Mouse (Mus musculus) liver, embryonic 12.5 days (tissue): ENCODE results near the gene Hamp. TPM values are rescaled to one million over a fixed set of nuclear protein-coding genes. Genes with fewer than 3 reads are reported as not detected.
"Not testable (repeated sequence)": the region's sequence is repeated elsewhere in the genome, so short reads cannot be mapped to it uniquely, and the experiment has no call there.

Experiments used
- ATAC-seq: fragments of 200-750 bp; cut with Nextera tagmentation; 2 replicates; pipeline ENCODE4 v1.8.0; 2017; ENCODE audit warnings: moderate number of reproducible peaks, mild to moderate bottlenecking, moderate library complexity
- H3K27ac ChIP-seq: fragments of 300-500 bp; sonication (generic); 2 replicates; pipeline ENCODE4 v1.5.1; 2016; ENCODE audit warnings: mild to moderate bottlenecking
- H3K27me3 ChIP-seq: fragments of 300-500 bp; sonication (generic); replicated peaks from 2 replicates; pipeline ENCODE4 v1.6.1; 2016; ENCODE audit warnings: mild to moderate bottlenecking, moderate library complexity
- H3K36me3 ChIP-seq: fragments of 300-500 bp; sonication (generic); 2 replicates; pipeline ENCODE4 v1.6.1; 2016; ENCODE audit warnings: mild to moderate bottlenecking, moderate library complexity
- H3K4me1 ChIP-seq: fragments of 300-500 bp; sonication (generic); 2 replicates; pipeline ENCODE4 v1.6.1; 2016
- H3K4me2 ChIP-seq: fragments of 300-500 bp; sonication (generic); 2 replicates; pipeline ENCODE4 v1.6.1; 2016; ENCODE audit warnings: mild to moderate bottlenecking, moderate library complexity
- H3K4me3 ChIP-seq: fragments of 300-500 bp; sonication (generic); 2 replicates; pipeline ENCODE4 v1.5.1; 2016; ENCODE audit warnings: mild to moderate bottlenecking, moderate library complexity
- H3K9ac ChIP-seq: fragments of 300-500 bp; sonication (generic); 2 replicates; pipeline ENCODE4 v1.6.1; 2016; ENCODE audit warnings: mild to moderate bottlenecking, moderate library complexity
- H3K9me3 ChIP-seq: fragments of 300-500 bp; sonication (generic); replicated peaks from 2 replicates; pipeline ENCODE4 v1.6.1; 2016; ENCODE audit warnings: mild to moderate bottlenecking, moderate library complexity
- whole genome bisulfite sequencing: fragments of 180-500 bp; shearing (Covaris S2); methylation state at CpG from one replicate; pipeline ENCODE4 v1.1.7; 2016; ENCODE audit not compliant: insufficient replicate concordance; 5-methylcytosine and 5-hydroxymethylcytosine counted together
- polyA plus RNA-seq: library from polyadenylated mRNA; unstranded; fragments of >200 nt; fragmentation: Nextera tagmentation; extraction: Ambion mirVana; gene quantifications from 2 replicates; pipeline ENCODE4 v1.2.1, GENCODE M21; 2016

Gene Hamp
- polyA plus RNA-seq, 1 experiment from 2014 or later, result not detected

DNA sequence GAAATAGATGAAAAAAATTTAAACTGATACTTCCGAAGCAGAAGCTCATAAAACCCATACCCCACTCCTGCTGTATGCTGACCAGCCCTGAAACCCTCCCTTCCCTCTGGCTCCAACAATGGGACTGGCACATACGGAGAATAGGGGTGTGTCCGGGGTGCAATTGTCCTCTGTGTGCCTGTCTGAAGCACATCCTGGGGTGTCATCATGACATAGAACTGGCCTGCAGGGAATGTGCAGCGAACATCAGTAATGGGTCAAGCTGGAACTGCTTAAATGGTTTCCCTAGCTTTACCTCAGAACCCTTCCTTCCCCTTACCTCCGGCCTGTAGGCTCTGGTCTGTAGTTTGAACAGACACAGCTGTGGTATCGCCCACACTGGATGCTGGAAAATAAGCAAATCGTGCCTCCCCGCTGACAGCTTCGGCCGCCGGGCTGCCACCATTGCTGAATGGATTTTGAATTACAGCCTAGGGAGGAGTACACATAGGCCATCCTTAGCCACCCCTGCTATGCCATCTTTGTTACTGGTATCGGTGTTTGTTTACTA is 11.2 kb upstream of the Hamp start:
- no peak for ATAC-seq
- peak overlapping the region; percentile 99 for H3K4me3 ChIP-seq
- H3K9ac ChIP-seq, result peak overlapping the region; percentile 100; the same call in 1 of the 2 replicates
- no peaks in the 10 kb centered on the region for H3K9me3 ChIP-seq
- WGBS, result 86% methylated on average over 12 of the region's 12 CpGs
- H3K27me3 ChIP-seq, result no peaks in the 10 kb centered on the region
- H3K27ac ChIP-seq, result no peak overlapping the region
- H3K4me2 ChIP-seq, result peak overlapping the region; percentile 96
- H3K4me1 ChIP-seq, result peaks cover 38% of the 10 kb centered on the region
- H3K36me3 ChIP-seq, result peaks cover 73% of the 10 kb centered on the region

GRCm38 (mm10) chr7:30954036-30954435 is 10.2 kb upstream of the Hamp start:
- H3K27me3 ChIP-seq, result no peaks in the 10 kb centered on the region
- H3K27ac ChIP-seq, result no peak overlapping the region
- H3K4me2 ChIP-seq, result no peak overlapping the region
- no peak overlapping the region for H3K4me3 ChIP-seq
- H3K36me3 ChIP-seq, result peaks cover 75% of the 10 kb centered on the region
- H3K9me3 ChIP-seq, result no peaks in the 10 kb centered on the region
- no peak overlapping the region for H3K9ac ChIP-seq
- 69% methylated on average over 3 of the region's 3 CpGs for WGBS
- ATAC-seq, result no peak; the same call in 1 of the 2 replicates
- H3K4me1 ChIP-seq, result peaks cover 38% of the 10 kb centered on the region

GRCm38 (mm10) chr7:30953459-30953858 is 9.6 kb upstream of the Hamp start:
- H3K9ac ChIP-seq, result no peak overlapping the region
- H3K4me1 ChIP-seq, result peaks cover 36% of the 10 kb centered on the region
- H3K4me2 ChIP-seq, result no peak overlapping the region
- H3K4me3 ChIP-seq, result no peak overlapping the region
- ATAC-seq, result no peak
- H3K27me3 ChIP-seq, result no peaks in the 10 kb centered on the region
- no peaks in the 10 kb centered on the region for H3K9me3 ChIP-seq
- 57% methylated on average over 6 of the region's 6 CpGs for WGBS
- no peak overlapping the region for H3K27ac ChIP-seq
- H3K36me3 ChIP-seq, result peaks cover 74% of the 10 kb centered on the region

- peaks cover 28% of the 10 kb centered on the region for H3K4me1 ChIP-seq
- no peaks in the 10 kb centered on the region for H3K27me3 ChIP-seq
- H3K27ac ChIP-seq, result no peak overlapping the region
- 82% methylated on average over 16 of the region's 16 CpGs for WGBS
- no peak overlapping the region for H3K9ac ChIP-seq
- H3K9me3 ChIP-seq, result no peaks in the 10 kb centered on the region
- no peak overlapping the region for H3K4me2 ChIP-seq
- ATAC-seq, result no peak
- H3K36me3 ChIP-seq, result peaks cover 71% of the 10 kb centered on the region
- no peak overlapping the region for H3K4me3 ChIP-seq
Observed at GRCm38 (mm10) chr7:30952441-30953265, 8.8 kb upstream of the Hamp start.

- H3K27me3 ChIP-seq, H3K27ac ChIP-seq, H3K9me3 ChIP-seq, H3K9ac ChIP-seq, H3K4me3 ChIP-seq, ATAC-seq, H3K4me2 ChIP-seq: not testable (repeated sequence)
- WGBS, result 79% methylated on average over 3 of the region's 3 CpGs
- peaks cover 81% of the 10 kb centered on the region for H3K36me3 ChIP-seq
- peaks cover 18% of the 10 kb centered on the region for H3K4me1 ChIP-seq
Observed at GRCm38 (mm10) chr7:30949902-30950301, 6.1 kb upstream of the Hamp start.

DNA sequence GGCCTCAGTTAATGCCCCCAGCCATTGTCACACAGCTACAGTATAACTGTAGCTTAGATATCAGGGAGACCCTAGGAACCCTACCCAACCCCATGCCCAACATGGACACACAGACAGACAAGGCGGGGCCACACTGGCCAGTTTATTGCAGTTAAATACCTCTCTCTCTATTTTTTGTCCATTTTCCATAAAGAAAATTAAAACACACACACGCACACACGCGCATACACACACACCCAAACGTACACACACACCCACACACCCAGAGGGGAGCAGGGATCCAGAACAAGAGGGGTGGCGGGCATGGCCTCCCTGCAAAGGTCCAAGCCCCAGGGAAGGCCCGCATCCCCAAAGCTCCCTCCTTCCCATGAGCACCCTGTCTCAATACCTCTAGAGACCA is 2.0 kb upstream of the Hamp start:
- peaks cover 41% of the 10 kb centered on the region for H3K36me3 ChIP-seq
- H3K27ac ChIP-seq, result no peak overlapping the region
- H3K4me3 ChIP-seq, result no peak overlapping the region
- H3K9ac ChIP-seq, result no peak overlapping the region
- no peaks in the 10 kb centered on the region for H3K9me3 ChIP-seq
- 76% methylated on average over 7 of the region's 7 CpGs for WGBS
- no peak overlapping the region for H3K4me2 ChIP-seq
- ATAC-seq, result no peak
- H3K4me1 ChIP-seq, result no peaks in the 10 kb centered on the region
- no peaks in the 10 kb centered on the region for H3K27me3 ChIP-seq

GRCm38 (mm10) chr7:30945466-30945865 is 1.6 kb upstream of the Hamp start:
- not testable (repeated sequence) for ATAC-seq, H3K27me3 ChIP-seq

DNA sequence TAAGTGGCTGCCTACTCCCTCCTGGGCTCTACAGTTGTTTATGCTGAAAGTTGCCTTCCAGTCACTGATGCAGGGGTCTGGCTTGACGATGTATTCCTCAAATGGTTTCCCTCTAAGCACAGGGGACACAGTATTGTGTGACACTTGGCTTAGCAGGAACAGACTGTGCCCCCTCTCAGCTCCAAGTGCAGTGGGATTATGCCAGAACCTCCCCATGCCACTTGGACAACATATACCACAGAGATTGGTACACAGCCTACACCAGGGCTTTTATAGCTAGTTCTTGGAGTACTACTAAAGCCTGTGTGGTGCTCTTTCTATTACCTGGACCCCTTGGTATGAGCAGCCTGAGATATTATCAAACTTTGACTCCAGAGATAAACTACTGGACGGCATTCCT is 874 bp upstream of the Hamp start:
- 69% methylated on average over 2 of the region's 2 CpGs for WGBS
- not testable (repeated sequence) for H3K27me3 ChIP-seq, H3K27ac ChIP-seq, H3K9me3 ChIP-seq, ATAC-seq, H3K4me3 ChIP-seq, H3K4me1 ChIP-seq, H3K4me2 ChIP-seq, H3K9ac ChIP-seq
- H3K36me3 ChIP-seq, result peaks cover 29% of the 10 kb centered on the region

More at GRCm38 (mm10) chr7:30945466-30945865, 1.6 kb upstream of the Hamp start:
- not testable (repeated sequence) for H3K9me3 ChIP-seq, H3K4me3 ChIP-seq, H3K9ac ChIP-seq, H3K4me1 ChIP-seq, H3K4me2 ChIP-seq, H3K27ac ChIP-seq
- 88% methylated on average over 7 of the region's 7 CpGs for WGBS
- H3K36me3 ChIP-seq, result peaks cover 37% of the 10 kb centered on the region

DNA sequence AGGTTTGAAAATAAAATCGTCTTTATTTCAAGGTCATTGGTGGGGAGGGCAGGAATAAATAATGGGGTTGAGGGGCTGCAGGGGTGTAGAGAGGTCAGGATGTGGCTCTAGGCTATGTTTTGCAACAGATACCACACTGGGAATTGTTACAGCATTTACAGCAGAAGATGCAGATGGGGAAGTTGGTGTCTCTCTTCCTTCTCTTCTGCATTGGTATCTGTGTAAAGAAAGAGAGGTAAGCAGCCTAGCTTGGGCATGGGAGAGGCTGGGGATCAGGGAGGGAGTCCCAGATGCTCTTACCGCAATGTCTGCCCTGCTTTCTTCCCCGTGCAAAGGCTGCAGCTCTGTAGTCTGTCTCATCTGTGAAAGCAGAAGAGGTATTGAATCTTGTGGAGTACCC is 1.5 kb downstream of the Hamp start:
- H3K4me3 ChIP-seq, ATAC-seq, H3K27ac ChIP-seq, H3K9me3 ChIP-seq, H3K9ac ChIP-seq, H3K4me1 ChIP-seq, H3K4me2 ChIP-seq, H3K27me3 ChIP-seq: not testable (repeated sequence)
- peaks cover 16% of the 10 kb centered on the region for H3K36me3 ChIP-seq
- 25% methylated on average over 3 of the region's 3 CpGs for WGBS

DNA sequence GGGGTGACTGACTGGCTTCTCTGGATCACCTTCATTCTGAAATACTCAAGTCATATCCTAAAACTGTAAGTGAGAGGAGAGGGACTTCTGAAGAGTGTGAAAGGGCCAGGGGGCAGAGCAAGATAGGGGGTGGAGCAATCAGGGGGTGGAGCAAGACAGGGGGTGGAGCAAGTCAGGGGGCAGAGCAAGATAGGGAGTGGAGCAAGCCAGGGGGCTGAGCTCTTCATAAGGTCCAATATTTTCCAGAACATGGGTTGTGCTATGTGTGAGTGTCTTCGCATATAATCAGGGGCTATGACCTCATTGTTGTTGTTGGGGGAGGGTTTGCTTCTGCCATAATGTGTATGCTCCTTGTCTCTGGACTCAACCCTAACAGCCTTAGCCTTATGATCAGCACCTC is 3.8 kb downstream of the Hamp start:
- H3K4me3 ChIP-seq, H3K4me2 ChIP-seq, H3K9ac ChIP-seq, H3K27ac ChIP-seq, H3K9me3 ChIP-seq, H3K36me3 ChIP-seq, ATAC-seq, H3K4me1 ChIP-seq, H3K27me3 ChIP-seq: not testable (repeated sequence)
- 73% methylated on average over 1 of the region's 1 CpGs for whole genome bisulfite sequencing

GRCm38 (mm10) chr7:30935422-30936099 is 8.3 kb downstream of the Hamp start:
- WGBS, result 51% methylated on average over 6 of the region's 6 CpGs
- not testable (repeated sequence) for H3K4me3 ChIP-seq, H3K9me3 ChIP-seq, H3K4me1 ChIP-seq, H3K36me3 ChIP-seq, ATAC-seq, H3K27me3 ChIP-seq, H3K27ac ChIP-seq, H3K4me2 ChIP-seq, H3K9ac ChIP-seq

- ATAC-seq, H3K9me3 ChIP-seq, H3K4me1 ChIP-seq, H3K9ac ChIP-seq, H3K36me3 ChIP-seq, H3K4me3 ChIP-seq, H3K27me3 ChIP-seq, H3K27ac ChIP-seq, H3K4me2 ChIP-seq: not testable (repeated sequence)
- 59% methylated on average over 2 of the region's 2 CpGs for WGBS
Observed at GRCm38 (mm10) chr7:30924581-30924980, 19.3 kb downstream of the Hamp start, which contains the start of gene Hamp2. Gene Hamp2, minus strand, starts transcription at chr7:30924681.
